Mouse (Mus musculus) hindbrain, postnatal 0 days (tissue): ENCODE measurements at regions not wholly inside any gene's neighbourhood (a gene's known extent, or its start where the extent isn't known, plus 50 kb on each side); places are given as distances from the start of the nearest gene placed in this dataset.

ENCODE experiments used
- ATAC-seq: fragments of 200-750 bp; cut with Nextera tagmentation; 2 replicates; pipeline ENCODE4 v1.8.0; 2017; ENCODE audit warnings: mild to moderate bottlenecking, moderate TSS enrichment, moderate library complexity
- DNase-seq: peaks from one replicate; pipeline ENCODE4 v3.0.0-alpha.2; 2015; ENCODE audit warnings: low spot score
- H3K27ac ChIP-seq: fragments of 300-500 bp; sonication (generic); 2 replicates; pipeline ENCODE4 v1.5.1; 2014; ENCODE audit warnings: mild to moderate bottlenecking
- H3K27me3 ChIP-seq: fragments of 300-500 bp; sonication (generic); 2 replicates; pipeline ENCODE4 v1.6.1; 2014; ENCODE audit warnings: low read length, mixed read lengths; ENCODE audit not compliant: insufficient read depth
- H3K36me3 ChIP-seq: fragments of 300-500 bp; sonication (generic); 2 replicates; pipeline ENCODE4 v1.6.1; 2014; ENCODE audit warnings: low read length, mixed read lengths; ENCODE audit not compliant: insufficient read depth
- H3K4me1 ChIP-seq: fragments of 300-500 bp; sonication (generic); 2 replicates; pipeline ENCODE4 v1.6.1; 2014; ENCODE audit warnings: antibody characterized with exemption, low read length, mixed read lengths; ENCODE audit not compliant: insufficient read depth
- H3K4me2 ChIP-seq: fragments of 300-500 bp; sonication (generic); 2 replicates; pipeline ENCODE4 v1.6.1; 2014; ENCODE audit warnings: low read depth, mild to moderate bottlenecking, low read length, moderate library complexity, mixed read lengths
- H3K4me3 ChIP-seq: fragments of 300-500 bp; sonication (generic); 2 replicates; pipeline ENCODE4 v1.5.1; 2014; ENCODE audit warnings: low read length
- H3K9ac ChIP-seq: fragments of 300-500 bp; sonication (generic); replicated peaks from 2 replicates; pipeline ENCODE4 v1.6.1; 2014; ENCODE audit warnings: mild to moderate bottlenecking, low read length, moderate library complexity, mixed read lengths
- H3K9me3 ChIP-seq: fragments of 300-500 bp; sonication (generic); 2 replicates; pipeline ENCODE4 v1.6.1; 2016; ENCODE audit warnings: low read length, mixed read lengths
- CTCF ChIP-seq: IDR thresholded peaks from 2 replicates; pipeline ENCODE4 v1.5.1; 2016; ENCODE audit warnings: antibody characterized with exemption, control low read depth, low read depth
- WGBS: fragments of 180-500 bp; shearing (Covaris S2); extraction: QIAGEN DNeasy Blood & Tissue Kit; methylation state at CpG from one replicate; pipeline ENCODE4 v1.1.7; 2014; 5-methylcytosine and 5-hydroxymethylcytosine counted together

- WGBS, result 82% methylated on average over 11 of the region's 11 CpGs
- TF ChIP-seq CTCF, result no peak
- no peaks in the 10 kb centered on the region for H3K36me3 ChIP-seq
These were observed 82.1 kb upstream of the Cpsf6 start for GRCm38 (mm10) chr10:117461791-117462516.

GRCm38 (mm10) chr10:117461261-117461660, 81.4 kb upstream of the Cpsf6 start:
- Histone ChIP-seq H3K27me3 (no peaks in the 10 kb centered on the region), H3K36me3 (no peaks in the 10 kb centered on the region), H3K4me3 (no peak overlapping the region), H3K9me3 (no peaks in the 10 kb centered on the region), H3K27ac (no peak overlapping the region), H3K9ac (no peak overlapping the region), H3K4me2 (no peak overlapping the region), H3K4me1 (no peaks in the 10 kb centered on the region)
- TF ChIP-seq CTCF, result no peak
- DNase-seq, result no peak
- no peak for ATAC-seq
- WGBS, result 79% methylated on average over 4 of the region's 4 CpGs

More at GRCm38 (mm10) chr10:117461791-117462516, 82.1 kb upstream of the Cpsf6 start:
- no peak for ATAC-seq
- Histone ChIP-seq H3K9me3 (no peaks in the 10 kb centered on the region), H3K4me2 (no peak overlapping the region), H3K9ac (no peak overlapping the region), H3K27me3 (no peaks in the 10 kb centered on the region), H3K4me1 (no peaks in the 10 kb centered on the region), H3K4me3 (no peak overlapping the region), H3K27ac (no peak overlapping the region)
- no peak for DNase-seq

GRCm38 (mm10) chr10:117460366-117460730, 80.5 kb upstream of the Cpsf6 start:
- no peak for DNase-seq
- Histone ChIP-seq H3K9ac (no peak overlapping the region), H3K27me3 (no peaks in the 10 kb centered on the region), H3K27ac (no peak overlapping the region), H3K4me3 (no peak overlapping the region), H3K4me2 (no peak overlapping the region), H3K36me3 (no peaks in the 10 kb centered on the region), H3K9me3 (no peaks in the 10 kb centered on the region), H3K4me1 (no peaks in the 10 kb centered on the region)
- 90% methylated on average over 6 of the region's 6 CpGs for WGBS
- TF ChIP-seq CTCF, result no peak
- ATAC-seq, result no peak

- no peak for TF ChIP-seq CTCF
- Histone ChIP-seq H3K36me3 (no peaks in the 10 kb centered on the region), H3K9ac (no peak overlapping the region), H3K27ac (no peak overlapping the region), H3K4me1 (no peaks in the 10 kb centered on the region), H3K4me2 (no peak overlapping the region), H3K27me3 (no peaks in the 10 kb centered on the region), H3K4me3 (no peak overlapping the region), H3K9me3 (no peaks in the 10 kb centered on the region)
- 83% methylated on average over 10 of the region's 10 CpGs for WGBS
- ATAC-seq (no peak), DNase-seq (no peak)
These were observed 80.0 kb upstream of the Cpsf6 start for GRCm38 (mm10) chr10:117459651-117460365.

- Histone ChIP-seq H3K4me1 (no peaks in the 10 kb centered on the region), H3K27me3 (no peaks in the 10 kb centered on the region), H3K9ac (no peak overlapping the region), H3K9me3 (no peaks in the 10 kb centered on the region), H3K36me3 (no peaks in the 10 kb centered on the region), H3K27ac (no peak overlapping the region), H3K4me2 (no peak overlapping the region), H3K4me3 (no peak overlapping the region)
- no peak for DNase-seq
- ATAC-seq, result no peak
- no peak for TF ChIP-seq CTCF
- 85% methylated on average over 2 of the region's 2 CpGs for WGBS
These were observed 79.2 kb upstream of the Cpsf6 start for GRCm38 (mm10) chr10:117459041-117459475.

- 83% methylated on average over 11 of the region's 11 CpGs for WGBS
- ATAC-seq (no peak), DNase-seq (no peak)
- Histone ChIP-seq H3K36me3 (no peaks in the 10 kb centered on the region), H3K4me1 (no peaks in the 10 kb centered on the region), H3K27ac (no peak overlapping the region), H3K27me3 (no peaks in the 10 kb centered on the region), H3K4me2 (no peak overlapping the region), H3K9ac (no peak overlapping the region), H3K4me3 (no peak overlapping the region), H3K9me3 (no peaks in the 10 kb centered on the region)
- no peak for TF ChIP-seq CTCF
These were observed 78.6 kb upstream of the Cpsf6 start for GRCm38 (mm10) chr10:117458271-117459040.
